Mouse (Mus musculus) heart, embryonic 12.5 days (tissue): ENCODE measurements around the gene Gale. TPM values are rescaled to one million over a fixed set of nuclear protein-coding genes. Genes with fewer than 3 reads are reported as not detected.
"Not testable (repeated sequence)": the region's sequence is repeated elsewhere in the genome, so short reads cannot be mapped to it uniquely, and the experiment has no call there.

Experiments
- ATAC-seq: fragments of 200-750 bp; cut with Nextera tagmentation; 2 replicates; pipeline ENCODE4 v1.8.0; 2017; ENCODE audit warnings: moderate TSS enrichment, moderate library complexity; ENCODE audit not compliant: insufficient number of reproducible peaks, low FRiP score
- H3K27ac ChIP-seq: fragments of 300-500 bp; sonication (generic); 2 replicates; pipeline ENCODE4 v1.5.1; 2016; ENCODE audit warnings: mild to moderate bottlenecking, moderate library complexity; ENCODE audit not compliant: poor library complexity, severe bottlenecking
- H3K27me3 ChIP-seq: fragments of 300-500 bp; sonication (generic); replicated peaks from 2 replicates; pipeline ENCODE4 v1.6.1; 2016; ENCODE audit warnings: mild to moderate bottlenecking, moderate library complexity
- H3K36me3 ChIP-seq: fragments of 300-500 bp; sonication (generic); 2 replicates; pipeline ENCODE4 v1.6.1; 2016; ENCODE audit warnings: mild to moderate bottlenecking, moderate library complexity
- H3K4me1 ChIP-seq: fragments of 300-500 bp; sonication (generic); replicated peaks from 2 replicates; pipeline ENCODE4 v1.6.1; 2016; ENCODE audit warnings: mild to moderate bottlenecking
- H3K4me2 ChIP-seq: fragments of 300-500 bp; sonication (generic); 2 replicates; pipeline ENCODE4 v1.6.1; 2016; ENCODE audit warnings: mild to moderate bottlenecking, moderate library complexity
- H3K4me3 ChIP-seq: fragments of 300-500 bp; sonication (generic); 2 replicates; pipeline ENCODE4 v1.5.1; 2016; ENCODE audit warnings: mild to moderate bottlenecking
- H3K9ac ChIP-seq: fragments of 300-500 bp; sonication (generic); 2 replicates; pipeline ENCODE4 v1.6.1; 2016; ENCODE audit warnings: mild to moderate bottlenecking, moderate library complexity
- H3K9me3 ChIP-seq: fragments of 300-500 bp; sonication (generic); replicated peaks from 2 replicates; pipeline ENCODE4 v1.6.1; 2016; ENCODE audit warnings: mild to moderate bottlenecking, moderate library complexity
- WGBS: fragments of 180-500 bp; shearing (Covaris S2); methylation state at CpG from one replicate; pipeline ENCODE4 v1.1.7; 2016; 5-methylcytosine and 5-hydroxymethylcytosine counted together
- polyA plus RNA-seq: library from polyadenylated mRNA; unstranded; fragments of >200 nt; fragmentation: Nextera tagmentation; extraction: Ambion mirVana; gene quantifications from 2 replicates; pipeline ENCODE4 v1.2.1, GENCODE M21; 2016

Gene Gale
- polyA plus RNA-seq, 1 experiment from 2014 or later, result 28.8 TPM

- no peak overlapping the region for H3K9ac ChIP-seq
- H3K27me3 ChIP-seq, result no peaks in the 10 kb centered on the region
- peaks cover 50% of the 10 kb centered on the region for H3K36me3 ChIP-seq
- no peak for ATAC-seq
- H3K4me3 ChIP-seq, result no peak overlapping the region
- H3K4me2 ChIP-seq, result no peak overlapping the region
- WGBS, result 87% methylated on average over 13 of the region's 13 CpGs
- H3K27ac ChIP-seq, result no peak overlapping the region
- no peaks in the 10 kb centered on the region for H3K9me3 ChIP-seq
- peaks cover 33% of the 10 kb centered on the region for H3K4me1 ChIP-seq
Observed at GRCm38 (mm10) chr4:135969070-135969750, 5.7 kb downstream of the Gale start.

GRCm38 (mm10) chr4:135970585-135970984, 7.1 kb downstream of the Gale start:
- peaks cover 60% of the 10 kb centered on the region for H3K36me3 ChIP-seq
- no peak for ATAC-seq

GRCm38 (mm10) chr4:135971805-135972555, 8.5 kb downstream of the Gale start:
- H3K27ac ChIP-seq, result peak overlapping the region; percentile 41; the same call in 1 of the 2 replicates
- H3K36me3 ChIP-seq, result peaks cover 60% of the 10 kb centered on the region
- H3K9me3 ChIP-seq, result no peaks in the 10 kb centered on the region
- H3K27me3 ChIP-seq, result no peaks in the 10 kb centered on the region
- peak overlapping the region; percentile 93 for H3K9ac ChIP-seq
- 1% methylated on average over 35 of the region's 35 CpGs for WGBS
- peak; percentile 3; the same call in 1 of the 2 replicates for ATAC-seq
- H3K4me3 ChIP-seq, result peak overlapping the region; percentile 89
- H3K4me1 ChIP-seq, result peaks cover 22% of the 10 kb centered on the region
- peak overlapping the region; percentile 92 for H3K4me2 ChIP-seq

More at GRCm38 (mm10) chr4:135970585-135970984, 7.1 kb downstream of the Gale start:
- H3K4me3 ChIP-seq, result no peak overlapping the region
- peaks cover 22% of the 10 kb centered on the region for H3K4me1 ChIP-seq
- H3K27ac ChIP-seq, result no peak overlapping the region
- no peak overlapping the region for H3K9ac ChIP-seq
- no peaks in the 10 kb centered on the region for H3K9me3 ChIP-seq
- WGBS, result 86% methylated on average over 11 of the region's 11 CpGs
- H3K27me3 ChIP-seq, result no peaks in the 10 kb centered on the region
- no peak overlapping the region for H3K4me2 ChIP-seq

- Histone ChIP-seq H3K36me3 (peaks cover 59% of the 10 kb centered on the region), H3K4me3 (peak within 1 kb of the TSS; percentile 89), H3K9me3 (no peaks in the 10 kb centered on the region), H3K27me3 (no peaks in the 10 kb centered on the region), H3K4me2 (peak within 1 kb of the TSS; percentile 92), H3K4me1 (peaks cover 22% of the 10 kb centered on the region), H3K27ac (peak within 1 kb of the TSS; percentile 41; the same call in 1 of the 2 replicates), H3K9ac (peak within 1 kb of the TSS; percentile 93)
- 3% methylated on average over 19 of the region's 19 CpGs for WGBS
- ATAC-seq, result peak; percentile 82
Observed at GRCm38 (mm10) chr4:135972556-135972906, 9.0 kb downstream of the Gale start, which contains the start of gene Lypla2. TSS of gene Lypla2 (minus strand) at chr4:135972626.

- Histone ChIP-seq H3K27me3 (no peaks in the 10 kb centered on the region), H3K27ac (0 out of 2 replicates have a peak overlapping the region, but pooled peaks have one; percentile 29), H3K4me1 (peaks cover 22% of the 10 kb centered on the region), H3K36me3 (peaks cover 52% of the 10 kb centered on the region), H3K9me3 (no peaks in the 10 kb centered on the region), H3K4me3 (peak overlapping the region; percentile 89), H3K9ac (0 out of 2 replicates have a peak overlapping the region, but pooled peaks have one; percentile 93), H3K4me2 (peak overlapping the region; percentile 92)
- 48% methylated on average over 13 of the region's 13 CpGs for WGBS
- no peak for ATAC-seq
Observed at GRCm38 (mm10) chr4:135972911-135973811, 9.6 kb downstream of the Gale start.

- H3K4me3 ChIP-seq, result no peak overlapping the region
- H3K9me3 ChIP-seq, result no peaks in the 10 kb centered on the region
- WGBS, result 89% methylated on average over 12 of the region's 12 CpGs
- ATAC-seq, result no peak
- H3K27me3 ChIP-seq, result no peaks in the 10 kb centered on the region
- peaks cover 41% of the 10 kb centered on the region for H3K36me3 ChIP-seq
- H3K9ac ChIP-seq, result no peak overlapping the region
- peaks cover 16% of the 10 kb centered on the region for H3K4me1 ChIP-seq
- H3K4me2 ChIP-seq, result no peak overlapping the region
- H3K27ac ChIP-seq, result no peak overlapping the region
Observed at GRCm38 (mm10) chr4:135976146-135976545, 12.6 kb downstream of the Gale start.

- H3K27ac ChIP-seq, H3K9me3 ChIP-seq, H3K4me1 ChIP-seq, H3K9ac ChIP-seq, H3K4me3 ChIP-seq, ATAC-seq, H3K27me3 ChIP-seq, H3K4me2 ChIP-seq: not testable (repeated sequence)
- peaks cover 70% of the 10 kb centered on the region for H3K36me3 ChIP-seq
- 97% methylated on average over 5 of the region's 5 CpGs for WGBS
Observed at GRCm38 (mm10) chr4:135980223-135980622, 16.7 kb downstream of the Gale start.

GRCm38 (mm10) chr4:135981524-135982063, 18.1 kb downstream of the Gale start:
- 84% methylated on average over 7 of the region's 7 CpGs for WGBS
- Histone ChIP-seq H3K4me3 (no peak overlapping the region), H3K4me2 (no peak overlapping the region), H3K27me3 (no peaks in the 10 kb centered on the region), H3K36me3 (peaks cover 60% of the 10 kb centered on the region), H3K4me1 (peaks cover 20% of the 10 kb centered on the region), H3K27ac (no peak overlapping the region), H3K9ac (no peak overlapping the region), H3K9me3 (no peaks in the 10 kb centered on the region)
- ATAC-seq, result no peak

GRCm38 (mm10) chr4:135984556-135984955, 21.0 kb downstream of the Gale start:
- Histone ChIP-seq H3K4me1 (peaks cover 26% of the 10 kb centered on the region), H3K9ac (no peak overlapping the region), H3K27me3 (no peaks in the 10 kb centered on the region), H3K27ac (no peak overlapping the region), H3K36me3 (peaks cover 43% of the 10 kb centered on the region), H3K9me3 (no peaks in the 10 kb centered on the region), H3K4me2 (peak overlapping the region; percentile 12), H3K4me3 (no peak overlapping the region)
- no peak for ATAC-seq
- 75% methylated on average over 5 of the region's 5 CpGs for whole genome bisulfite sequencing

GRCm38 (mm10) chr4:135985193-135985592, 21.7 kb downstream of the Gale start:
- peak overlapping the region; percentile 87; the same call in 1 of the 2 replicates for H3K4me3 ChIP-seq

More at GRCm38 (mm10) chr4:135985193-135985592, 21.7 kb downstream of the Gale start:
- WGBS, result 82% methylated on average over 5 of the region's 5 CpGs
- Histone ChIP-seq H3K27ac (no peak overlapping the region; the same call in 1 of the 2 replicates), H3K9ac (no peak overlapping the region), H3K4me2 (peak overlapping the region; percentile 87; the same call in 1 of the 2 replicates), H3K27me3 (no peaks in the 10 kb centered on the region), H3K36me3 (peaks cover 43% of the 10 kb centered on the region), H3K9me3 (no peaks in the 10 kb centered on the region), H3K4me1 (peaks cover 26% of the 10 kb centered on the region)
- peak; percentile 85 for ATAC-seq
